Mouse (Mus musculus): ENCODE measurements around the gene Tlr2.
"Not testable (repeated sequence)": the region's sequence is repeated elsewhere in the genome, so short reads cannot be mapped to it uniquely, and the experiment has no call there.

DNA sequence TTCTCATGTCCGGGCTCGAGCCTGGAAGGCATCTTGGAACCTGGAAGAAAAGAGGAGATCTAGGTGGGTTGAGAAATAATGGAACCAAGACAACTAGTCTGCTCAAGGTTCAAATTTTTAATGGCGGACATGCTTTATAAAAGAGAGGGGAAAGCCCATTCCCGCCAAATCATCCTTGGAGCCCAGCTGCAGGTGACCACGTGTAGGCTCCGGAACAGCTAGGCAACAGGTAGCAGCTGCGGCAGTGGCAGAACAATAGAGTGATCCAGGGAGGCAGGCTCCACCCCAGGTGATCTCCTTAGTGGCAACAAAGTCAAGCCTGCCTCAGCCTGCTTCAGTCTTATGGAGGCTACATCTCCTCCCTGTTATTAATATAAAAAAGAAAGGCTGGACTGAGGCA, 30.0 kb upstream of the Tlr2 start:
- TF ChIP-seq CTCF, EP300 (IDR thresholded peaks at IDR 0.05; ENCODE audit: low read depth): not testable (repeated sequence)

Data from heart, postnatal 0 days (tissue).